Mouse (Mus musculus): ENCODE measurements around the gene Sorbs1.

- TF ChIP-seq POLR2A (IDR thresholded peaks at IDR 0.05; ENCODE audit: insufficient read length, low read depth) (no peak), POLR2AphosphoS2 (IDR thresholded peaks at IDR 0.05; ENCODE audit: insufficient read length, low read depth) (no peak), E2F4 (IDR thresholded peaks at IDR 0.05; ENCODE audit: insufficient read depth) (no peak), USF1 (IDR thresholded peaks at IDR 0.05; ENCODE audit: low read depth) (no peak), CEBPB (IDR thresholded peaks at IDR 0.05; ENCODE audit: insufficient read depth, poor library complexity, severe bottlenecking) (no peak), MAX (IDR thresholded peaks at IDR 0.05; ENCODE audit: low read depth) (no peak), TCF3 (IDR thresholded peaks at IDR 0.05; ENCODE audit: insufficient read length, low read depth) (no peak)
Measured at GRCm38 (mm10) chr19:40440951-40441350, 72.6 kb downstream of the Sorbs1 start.

Data from myocyte (in vitro differentiated cells).